Mouse (Mus musculus) embryonic facial prominence, embryonic 11.5 days (tissue): ENCODE data around the gene Lefty1. TPM values are rescaled to one million over a fixed set of nuclear protein-coding genes. Genes with fewer than 3 reads are reported as not detected.
A peak's percentile ranks its signal among the peaks of the same experiment; 100 is the strongest.
"Not testable (repeated sequence)": the region's sequence is repeated elsewhere in the genome, so short reads cannot be mapped to it uniquely, and the experiment has no call there.

ENCODE experiments used
- ATAC-seq: fragments of 200-750 bp; cut with Nextera tagmentation; replicated peaks from 2 replicates; pipeline ENCODE4 v1.8.0; 2017; ENCODE audit warnings: low read depth; ENCODE audit not compliant: insufficient number of reproducible peaks, low FRiP score, low TSS enrichment
- DNase-seq: peaks from one replicate; pipeline ENCODE4 v3.0.0-alpha.2; 2015; ENCODE audit warnings: low spot score
- H3K27ac ChIP-seq: fragments of 300-500 bp; sonication (generic); replicated peaks from 2 replicates; pipeline ENCODE4 v1.5.1; 2014; ENCODE audit warnings: mild to moderate bottlenecking, low read depth, low read length, control low read depth
- H3K27me3 ChIP-seq: fragments of 300-500 bp; sonication (generic); 2 replicates; pipeline ENCODE4 v1.6.1; 2014; ENCODE audit warnings: mild to moderate bottlenecking, low read length, moderate library complexity, mixed read lengths; ENCODE audit not compliant: control insufficient read depth, insufficient read depth
- H3K36me3 ChIP-seq: fragments of 300-500 bp; sonication (generic); replicated peaks from 2 replicates; pipeline ENCODE4 v1.6.1; 2014; ENCODE audit warnings: low read depth, mild to moderate bottlenecking, low read length, moderate library complexity, mixed read lengths; ENCODE audit not compliant: control insufficient read depth, insufficient read depth
- H3K4me1 ChIP-seq: fragments of 300-500 bp; sonication (generic); 2 replicates; pipeline ENCODE4 v1.6.1; 2014; ENCODE audit warnings: low read length, mixed read lengths; ENCODE audit not compliant: control insufficient read depth, insufficient read depth
- H3K4me2 ChIP-seq: fragments of 300-500 bp; sonication (generic); 2 replicates; pipeline ENCODE4 v1.6.1; 2014; ENCODE audit warnings: low read depth, mild to moderate bottlenecking, control low read depth, low read length, moderate library complexity
- H3K4me3 ChIP-seq: fragments of 300-500 bp; sonication (generic); 2 replicates; pipeline ENCODE4 v1.5.1; 2014; ENCODE audit warnings: low read depth, low read length, control low read depth
- H3K9ac ChIP-seq: fragments of 300-500 bp; sonication (generic); replicated peaks from 2 replicates; pipeline ENCODE4 v1.6.1; 2014; ENCODE audit warnings: mild to moderate bottlenecking, control low read depth, low read length
- H3K9me3 ChIP-seq: fragments of 300-500 bp; sonication (generic); replicated peaks from 2 replicates; pipeline ENCODE4 v1.6.1; 2016; ENCODE audit warnings: mild to moderate bottlenecking, low read length, inconsistent platforms, mixed read lengths; ENCODE audit not compliant: control insufficient read depth
- WGBS: fragments of 180-500 bp; shearing (Covaris S2); extraction: QIAGEN DNeasy Blood & Tissue Kit; methylation state at CpG from one replicate; pipeline ENCODE4 v1.1.7; 2014; 5-methylcytosine and 5-hydroxymethylcytosine counted together
- polyA plus RNA-seq: library from polyadenylated mRNA; unstranded; fragments of >200 nt; fragmentation: Nextera tagmentation; extraction: Ambion mirVana; gene quantifications from 2 replicates; pipeline ENCODE4 v1.2.1, GENCODE M21; 2014

Lefty1 gene
- polyA plus RNA-seq, 1 experiment from 2014 or later = 0.38 TPM

- Histone ChIP-seq H3K4me3 (no peak overlapping the region), H3K4me1 (no peaks in the 10 kb centered on the region), H3K9ac (no peak overlapping the region), H3K4me2 (no peak overlapping the region), H3K36me3 (no peaks in the 10 kb centered on the region), H3K27me3 (no peaks in the 10 kb centered on the region), H3K9me3 (no peaks in the 10 kb centered on the region), H3K27ac (no peak overlapping the region)
- ATAC-seq (no peak), DNase-seq (no peak)
- 69% methylated on average over 4 of the region's 4 CpGs for WGBS
These were observed 8.5 kb upstream of the Lefty1 start for GRCm38 (mm10) chr1:180926286-180926685.

DNA sequence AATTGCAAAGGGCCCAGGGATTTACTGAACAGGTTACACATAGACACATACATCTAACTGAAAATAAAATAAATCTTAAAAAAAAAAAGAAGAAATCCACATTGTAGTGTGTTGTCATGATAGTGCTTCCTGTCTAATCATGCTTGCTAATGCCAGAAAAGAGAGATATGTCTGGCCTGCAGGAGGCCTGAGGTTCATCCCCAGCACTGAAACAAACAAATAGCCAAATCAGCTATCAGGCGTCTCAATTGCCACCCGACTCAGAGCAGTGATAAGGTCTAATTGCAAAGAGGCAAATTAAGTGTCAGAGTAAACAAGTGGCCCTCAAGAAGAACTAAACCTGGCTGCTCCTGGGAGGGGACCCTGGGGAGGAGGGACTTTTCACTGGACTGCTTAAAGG lies 5.2 kb upstream of the Lefty1 start:
- 59% methylated on average over 2 of the region's 2 CpGs for WGBS

GRCm38 (mm10) chr1:180931106-180931505 lies 3.7 kb upstream of the Lefty1 start:
- no peak for ATAC-seq
- Histone ChIP-seq H3K4me2 (no peak overlapping the region), H3K27ac (no peak overlapping the region), H3K4me1 (no peaks in the 10 kb centered on the region), H3K9me3 (no peaks in the 10 kb centered on the region), H3K36me3 (no peaks in the 10 kb centered on the region), H3K4me3 (no peak overlapping the region), H3K27me3 (peaks cover 22% of the 10 kb centered on the region), H3K9ac (no peak overlapping the region)
- no peak for DNase-seq
- WGBS = 86% methylated on average over 3 of the region's 3 CpGs

More for the DNA sequence above, 5.2 kb upstream of the Lefty1 start:
- Histone ChIP-seq H3K4me1 (no peaks in the 10 kb centered on the region), H3K27me3 (peaks cover 8% of the 10 kb centered on the region), H3K4me3 (no peak overlapping the region), H3K36me3 (no peaks in the 10 kb centered on the region), H3K9ac (no peak overlapping the region), H3K4me2 (no peak overlapping the region), H3K9me3 (no peaks in the 10 kb centered on the region), H3K27ac (no peak overlapping the region)
- no peak for ATAC-seq
- no peak for DNase-seq

- no peak for DNase-seq
- Histone ChIP-seq H3K4me3 (no peak overlapping the region), H3K4me1 (no peaks in the 10 kb centered on the region), H3K27me3 (peaks cover 32% of the 10 kb centered on the region), H3K27ac (no peak overlapping the region), H3K36me3 (no peaks in the 10 kb centered on the region), H3K9me3 (no peaks in the 10 kb centered on the region), H3K9ac (no peak overlapping the region), H3K4me2 (no peak overlapping the region)
- 18% methylated on average over 6 of the region's 6 CpGs for WGBS
- no peak for ATAC-seq
These were observed 1.2 kb upstream of the Lefty1 start for GRCm38 (mm10) chr1:180933659-180934058.

GRCm38 (mm10) chr1:180936610-180937398 lies 2.0 kb downstream of the Lefty1 start:
- not testable (repeated sequence) for DNase-seq, H3K9me3 ChIP-seq, H3K9ac ChIP-seq, H3K36me3 ChIP-seq, H3K27ac ChIP-seq, H3K4me1 ChIP-seq, ATAC-seq
- Histone ChIP-seq H3K4me3 (peak overlapping the region; percentile 19; the same call in 1 of the 2 replicates), H3K4me2 (peak overlapping the region; percentile 36), H3K27me3 (peaks cover 42% of the 10 kb centered on the region)
- 2% methylated on average over 33 of the region's 41 CpGs for WGBS

- H3K9ac ChIP-seq, H3K4me1 ChIP-seq, ATAC-seq, H3K9me3 ChIP-seq, H3K27ac ChIP-seq, H3K4me2 ChIP-seq, H3K36me3 ChIP-seq, H3K4me3 ChIP-seq, DNase-seq: not testable (repeated sequence)
- peaks cover 42% of the 10 kb centered on the region for H3K27me3 ChIP-seq
- 10% methylated on average over 13 of the region's 13 CpGs for WGBS
These were observed 2.8 kb downstream of the Lefty1 start for GRCm38 (mm10) chr1:180937631-180938030.

GRCm38 (mm10) chr1:180938781-180939180 lies 4.0 kb downstream of the Lefty1 start:
- not testable (repeated sequence) for H3K4me3 ChIP-seq, DNase-seq, H3K4me2 ChIP-seq, H3K36me3 ChIP-seq, ATAC-seq, H3K4me1 ChIP-seq, H3K9me3 ChIP-seq, H3K27ac ChIP-seq, H3K9ac ChIP-seq
- 69% methylated on average over 2 of the region's 2 CpGs for WGBS
- H3K27me3 ChIP-seq = peaks cover 43% of the 10 kb centered on the region

GRCm38 (mm10) chr1:180940776-180941460 lies 6.1 kb downstream of the Lefty1 start:
- ATAC-seq (no peak), DNase-seq (no peak)
- Histone ChIP-seq H3K4me3 (peak overlapping the region; percentile 8; the same call in 1 of the 2 replicates), H3K27ac (no peak overlapping the region), H3K4me2 (no peak overlapping the region; the same call in 1 of the 2 replicates), H3K9me3 (no peaks in the 10 kb centered on the region), H3K9ac (no peak overlapping the region; the same call in 1 of the 2 replicates), H3K36me3 (no peaks in the 10 kb centered on the region), H3K4me1 (no peaks in the 10 kb centered on the region; the same call in 1 of the 2 replicates), H3K27me3 (peaks cover 32% of the 10 kb centered on the region)
- WGBS = 85% methylated on average over 7 of the region's 7 CpGs
